1 mouse cellular context compared by ENCODE assay signal in genomic region chr7:44603186-44603855, GRCm38 (mm10).
TF ChIP-seq lines count a peak whose summit lies in the region.

No protein-coding gene starts in this region.

TF ChIP-seq in CH12.LX, 34 proteins besides CTCF, POLR2A, EP300 and RAD21 (continued from another document):
- TF ChIP-seq MAX (IDR thresholded peaks at IDR 0.05; ENCODE audit: low read length) (no peak), IRF4 (IDR thresholded peaks at IDR 0.05; ENCODE audit: low read depth, low read length) (no peak), MXI1 (IDR thresholded peaks at IDR 0.05; ENCODE audit: low read depth, low read length) (no peak), KAT2A (IDR thresholded peaks at IDR 0.05; ENCODE audit: insufficient replicate concordance, low read length) (no peak), MAZ (IDR thresholded peaks at IDR 0.05; ENCODE audit: low read depth, low read length) (no peak), CHD1 (IDR thresholded peaks at IDR 0.05; ENCODE audit: low read depth, low read length) (no peak), SIN3A (IDR thresholded peaks at IDR 0.05; ENCODE audit: low read length) (no peak), ZKSCAN1 (IDR thresholded peaks at IDR 0.05; ENCODE audit: borderline replicate concordance, low read depth, low read length) (no peak), ZMIZ1 (IDR thresholded peaks at IDR 0.05; ENCODE audit: low read depth, low read length) (no peak), ZNF384 (IDR thresholded peaks at IDR 0.05; ENCODE audit: low read depth, low read length) (no peak), TBP (conservative IDR thresholded peaks at IDR 0.05; ENCODE audit: low read depth, low read length) (no peak), USF2 (conservative IDR thresholded peaks at IDR 0.05; ENCODE audit: low read depth, low read length) (no peak), E2F4 (IDR thresholded peaks at IDR 0.05; ENCODE audit: insufficient replicate concordance, low read depth, low read length) (no peak), RCOR1 (conservative IDR thresholded peaks at IDR 0.05; ENCODE audit: low read depth, low read length) (no peak)
